Mouse (Mus musculus): ENCODE data around the gene Parp16. TPM values are rescaled to one million over a fixed set of nuclear protein-coding genes. Genes with fewer than 3 reads are reported as not detected.
A peak's percentile ranks its signal among the peaks of the same experiment; 100 is the strongest.
"Not testable (repeated sequence)": the region's sequence is repeated elsewhere in the genome, so short reads cannot be mapped to it uniquely, and the experiment has no call there.

The Parp16 gene
- total RNA-seq, 2 experiments from 2014 or later: 3.4 to 3.6 TPM

- intact Hi-C loops (cut with DNase I): no loop called here
- no peak for DNase-seq
These were observed 10.1 kb downstream of the Parp16 start for GRCm38 (mm10) chr9:65205049-65205815.

GRCm38 (mm10) chr9:65207041-65207815, 12.1 kb downstream of the Parp16 start:
- DNase-seq; intact Hi-C loops (cut with DNase I): not testable (repeated sequence)

DNA sequence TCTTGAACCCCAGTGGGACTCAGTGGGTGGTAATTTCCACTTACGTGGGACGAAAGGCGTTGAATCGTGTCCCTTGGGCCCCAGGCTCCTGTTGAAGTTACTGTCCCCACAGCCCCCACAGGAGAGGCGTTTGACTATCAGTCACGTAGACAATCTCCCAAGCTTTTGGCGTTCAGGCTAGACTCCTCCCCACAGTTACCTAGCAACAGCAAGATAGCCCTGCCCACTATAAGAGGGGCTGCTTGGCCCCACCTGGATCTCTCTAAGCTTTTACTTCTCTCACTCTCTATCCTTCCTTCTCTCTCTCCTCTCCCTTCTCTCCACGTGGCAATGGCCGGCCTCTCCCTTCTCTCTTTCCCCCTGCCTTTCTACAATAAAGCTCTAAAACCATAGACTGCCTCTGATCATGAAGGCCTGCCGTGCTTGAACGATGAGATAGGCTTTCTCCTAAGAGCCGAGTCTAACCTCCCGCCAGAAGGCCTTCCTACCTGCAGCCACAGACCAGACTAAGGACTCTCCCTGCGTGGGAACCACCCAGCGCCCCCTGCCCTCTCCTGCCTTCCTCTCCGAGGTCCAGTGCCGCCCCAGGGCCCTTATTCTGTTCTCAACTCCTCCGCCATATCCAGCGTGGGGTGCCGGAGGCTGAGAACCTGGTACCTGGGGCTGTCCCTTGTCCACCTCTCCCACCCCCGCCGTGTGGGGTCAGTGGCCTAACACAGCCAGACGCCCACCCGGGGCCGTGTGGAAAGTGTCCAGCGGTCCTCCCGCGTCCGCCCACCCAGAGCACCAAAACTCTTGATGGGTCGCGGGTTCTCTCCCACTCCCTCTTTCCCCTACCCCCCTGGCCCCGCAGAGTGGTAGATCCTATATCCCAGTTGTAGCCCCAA, 13.4 kb downstream of the Parp16 start:
- DNase-seq: no peak
- intact Hi-C loops (cut with DNase I): no loop called here

- intact Hi-C loops (cut with DNase I): no loop called here
- DNase-seq: no peak
These were observed 16.4 kb downstream of the Parp16 start for GRCm38 (mm10) chr9:65211598-65211997.

GRCm38 (mm10) chr9:65214425-65214777, 19.2 kb downstream of the Parp16 start:
- DNase-seq: peak in 1 of 2 experiments; percentile 22
- intact Hi-C loops (cut with DNase I): no loop called here

GRCm38 (mm10) chr9:65214778-65215493, 19.8 kb downstream of the Parp16 start:
- intact Hi-C loops (cut with DNase I): no loop called here
- DNase-seq: peak; percentile 90

GRCm38 (mm10) chr9:65215494-65216126, 20.5 kb downstream of the Parp16 start:
- no peak for DNase-seq
- intact Hi-C loops (cut with DNase I): no loop called here

GRCm38 (mm10) chr9:65216972-65217371, 21.8 kb downstream of the Parp16 start:
- DNase-seq: no peak
- intact Hi-C loops (cut with DNase I): no loop called here

- intact Hi-C loops (cut with DNase I): no loop called here
- no peak for DNase-seq
These were observed 22.5 kb downstream of the Parp16 start for GRCm38 (mm10) chr9:65217661-65218060.

DNA sequence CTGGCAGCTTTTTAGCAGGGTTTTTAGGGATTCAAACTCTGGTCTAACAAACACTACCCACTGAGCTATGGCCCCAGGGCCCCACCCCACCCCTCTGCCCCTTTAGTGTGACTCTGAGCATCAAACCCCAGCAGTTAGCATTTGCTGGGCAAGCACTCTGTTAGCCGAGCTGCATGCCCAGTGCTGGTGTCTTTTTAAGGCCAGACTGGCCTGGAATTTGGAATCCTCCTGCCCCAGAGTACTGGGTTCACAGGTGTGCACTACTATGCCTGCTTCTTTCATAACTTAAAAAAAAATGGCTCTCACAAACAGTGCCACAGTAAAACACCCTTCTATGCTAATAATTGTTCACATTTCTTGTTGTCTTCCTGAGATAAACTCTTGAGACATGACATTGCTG, 23.8 kb downstream of the Parp16 start:
- intact Hi-C loops (cut with DNase I): no loop called here
- DNase-seq: no peak

GRCm38 (mm10) chr9:65220398-65220797, 25.2 kb downstream of the Parp16 start:
- DNase-seq; intact Hi-C loops (cut with DNase I): not testable (repeated sequence)

DNA sequence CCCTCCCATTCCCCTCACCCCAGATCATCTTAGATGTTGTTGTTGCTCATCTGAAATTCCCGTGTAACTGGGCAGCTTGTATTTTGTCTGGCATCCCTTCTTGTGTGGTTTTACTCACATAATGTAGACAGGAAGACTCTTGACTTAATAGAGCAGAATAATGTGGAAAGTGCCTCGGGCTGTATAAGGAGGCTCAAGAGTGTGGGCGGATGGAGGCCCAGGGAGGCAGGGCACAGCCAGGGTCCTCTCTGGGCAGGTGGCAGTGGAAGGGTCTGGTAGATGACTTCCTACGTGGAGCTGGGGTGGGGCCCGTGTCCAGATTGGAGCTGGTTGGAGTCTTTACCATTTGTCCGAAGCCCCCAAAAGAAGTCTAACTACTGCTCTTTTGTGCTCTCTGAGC, 28.8 kb downstream of the Parp16 start:
- intact Hi-C loops (cut with DNase I): no loop called here

DNA sequence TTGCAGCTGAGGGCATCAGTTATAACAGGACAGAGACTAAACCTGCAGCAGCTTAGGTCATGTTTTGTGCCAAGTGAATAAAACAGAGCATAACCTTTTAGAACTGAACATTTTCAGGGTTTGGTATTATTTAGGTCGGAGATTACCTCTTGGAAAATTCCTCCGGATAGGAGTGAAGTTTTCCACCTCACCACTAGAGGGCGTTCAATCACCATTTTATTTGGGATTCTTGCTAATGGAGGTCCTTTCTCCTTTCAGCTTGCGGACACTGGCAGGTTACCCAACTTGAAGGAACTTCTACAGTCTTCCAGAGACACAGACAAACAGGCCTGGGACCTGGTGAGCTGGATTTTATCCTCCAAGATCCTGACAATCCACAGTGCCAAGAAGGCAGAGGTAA, 30.6 kb downstream of the Parp16 start:
- intact Hi-C loops (cut with DNase I): no loop called here
- peak; percentile 30 to 63 for DNase-seq

More for the DNA sequence above, 28.8 kb downstream of the Parp16 start:
- DNase-seq: no peak

DNA sequence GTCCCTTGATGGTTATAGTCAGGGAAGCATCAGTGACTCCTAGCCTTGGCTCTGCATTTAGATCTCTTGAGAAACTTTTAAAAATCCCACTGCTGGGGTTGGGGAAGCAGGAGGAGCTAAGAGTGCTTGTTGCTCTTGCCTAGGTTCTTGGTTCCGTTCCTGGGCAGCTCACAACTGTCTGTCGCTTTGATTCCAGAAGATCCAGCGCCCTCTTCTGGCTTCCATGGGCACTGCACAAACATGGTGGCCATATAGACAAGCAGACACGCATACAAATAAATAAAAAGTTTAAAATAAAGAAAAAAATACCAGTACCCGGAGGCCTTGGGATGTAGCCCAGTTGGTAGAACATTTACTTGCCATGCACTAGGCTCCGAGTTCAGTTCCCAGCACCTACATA, 35.1 kb downstream of the Parp16 start:
- DNase-seq: no peak
- intact Hi-C loops (cut with DNase I): no loop called here

- intact Hi-C loops (cut with DNase I): no loop called here
- DNase-seq: no peak
These were observed 36.1 kb downstream of the Parp16 start for GRCm38 (mm10) chr9:65231284-65231683.

DNA sequence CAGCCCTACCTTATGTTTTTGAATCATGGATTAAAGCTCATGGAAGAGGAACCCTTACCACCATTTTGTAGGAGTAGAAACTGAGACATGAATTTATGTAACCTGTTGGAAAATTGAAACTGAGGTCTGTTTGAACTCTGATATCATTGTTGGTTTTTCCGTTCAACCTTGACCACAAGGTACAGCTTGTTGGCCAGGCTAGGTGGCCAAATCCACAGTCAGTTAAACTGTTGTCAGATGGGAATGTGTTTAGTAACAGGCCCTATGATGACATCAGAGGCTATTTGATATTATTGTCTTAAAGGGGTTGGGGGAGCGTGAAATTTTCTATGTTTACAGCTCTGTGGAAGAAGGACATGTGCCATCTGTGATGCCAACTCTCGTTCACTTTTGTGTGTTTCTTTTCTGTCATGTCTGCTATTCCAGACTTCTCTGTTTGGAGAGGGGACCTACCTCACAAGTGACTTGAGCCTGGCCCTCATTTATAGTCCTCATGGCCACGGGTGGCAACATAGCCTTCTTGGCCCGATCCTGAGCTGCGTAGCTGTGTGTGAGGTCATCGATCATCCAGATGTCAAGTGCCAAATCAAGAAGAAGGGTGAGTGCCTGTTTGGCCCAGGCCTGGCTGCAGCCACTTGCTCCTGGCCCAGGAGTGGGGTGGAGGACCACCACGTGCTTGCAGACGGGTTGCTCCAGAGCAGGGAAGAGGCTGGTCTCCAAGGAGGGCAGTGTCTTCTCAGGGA, 38.3 kb downstream of the Parp16 start:
- no peak for DNase-seq
- intact Hi-C loops (cut with DNase I): no loop called here

- DNase-seq: no peak
- intact Hi-C loops (cut with DNase I): no loop called here
These were observed 39.6 kb downstream of the Parp16 start for GRCm38 (mm10) chr9:65234734-65235133.

GRCm38 (mm10) chr9:65235601-65236000, 40.4 kb downstream of the Parp16 start:
- no peak for DNase-seq
- intact Hi-C loops (cut with DNase I): no loop called here

DNA sequence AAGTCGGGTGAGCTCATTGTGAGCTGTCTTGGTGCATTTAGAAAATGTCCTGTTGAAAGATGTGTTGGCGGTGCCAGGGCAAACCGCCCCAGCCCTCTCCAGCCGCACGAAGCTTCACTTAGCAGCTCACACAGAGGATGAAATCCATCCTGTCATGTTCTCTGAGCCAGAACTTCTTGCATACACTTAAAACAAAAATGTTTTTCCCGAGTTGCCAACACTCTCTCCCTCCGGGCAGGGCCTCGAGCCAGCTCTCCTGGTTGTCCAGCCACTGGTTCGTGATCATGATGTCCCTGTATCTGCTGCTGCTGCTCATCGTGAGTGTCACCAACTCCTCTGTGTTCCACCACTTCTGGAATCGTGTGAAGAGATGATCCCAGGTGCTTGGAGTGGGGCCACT, 42.5 kb downstream of the Parp16 start:
- no peak for DNase-seq
- intact Hi-C loops (cut with DNase I): no loop called here
